Mouse (Mus musculus): ENCODE data around the gene Tmem189. TPM values are rescaled to one million over a fixed set of nuclear protein-coding genes. Genes with fewer than 3 reads are reported as not detected.

Gene Tmem189
- total RNA-seq, 1 experiment from 2014 or later: 22.6 TPM

GRCm38 (mm10) chr2:167708373-167708772, 18.8 kb upstream of the Tmem189 start:
- ATAC-seq (replicated peaks in 1 of 2; ENCODE audit: insufficient read depth in 1 of 2, low FRiP score in 2 of 2, low TSS enrichment in 1 of 2, low read depth in 1 of 2, poor library complexity in 2 of 2, severe bottlenecking in 2 of 2): no peak

GRCm38 (mm10) chr2:167706183-167706939, 16.7 kb upstream of the Tmem189 start:
- ATAC-seq (replicated peaks in 1 of 2; ENCODE audit: insufficient read depth in 1 of 2, low FRiP score in 2 of 2, low TSS enrichment in 1 of 2, low read depth in 1 of 2, poor library complexity in 2 of 2, severe bottlenecking in 2 of 2): no peak

GRCm38 (mm10) chr2:167704409-167704808, 14.8 kb upstream of the Tmem189 start:
- ATAC-seq (replicated peaks in 1 of 2; ENCODE audit: insufficient read depth in 1 of 2, low FRiP score in 2 of 2, low TSS enrichment in 1 of 2, low read depth in 1 of 2, poor library complexity in 2 of 2, severe bottlenecking in 2 of 2): no peak

GRCm38 (mm10) chr2:167702126-167702525, 12.5 kb upstream of the Tmem189 start:
- no peak for ATAC-seq (replicated peaks in 1 of 2; ENCODE audit: insufficient read depth in 1 of 2, low FRiP score in 2 of 2, low TSS enrichment in 1 of 2, low read depth in 1 of 2, poor library complexity in 2 of 2, severe bottlenecking in 2 of 2)

- ATAC-seq (replicated peaks in 1 of 2; ENCODE audit: insufficient read depth in 1 of 2, low FRiP score in 2 of 2, low TSS enrichment in 1 of 2, low read depth in 1 of 2, poor library complexity in 2 of 2, severe bottlenecking in 2 of 2): 0 out of 4 replicates have a peak, but pooled peaks have one; percentile 24 to 29
These were observed 11.8 kb upstream of the Tmem189 start for GRCm38 (mm10) chr2:167701472-167701871.

- no peak for ATAC-seq (replicated peaks in 1 of 2; ENCODE audit: insufficient read depth in 1 of 2, low FRiP score in 2 of 2, low TSS enrichment in 1 of 2, low read depth in 1 of 2, poor library complexity in 2 of 2, severe bottlenecking in 2 of 2)
These were observed 10.4 kb upstream of the Tmem189 start for GRCm38 (mm10) chr2:167700018-167700417.

- peak; percentile 91 to 94 for ATAC-seq (replicated peaks in 1 of 2; ENCODE audit: insufficient read depth in 1 of 2, low FRiP score in 2 of 2, low TSS enrichment in 1 of 2, low read depth in 1 of 2, poor library complexity in 2 of 2, severe bottlenecking in 2 of 2)
These were observed 8.3 kb upstream of the Tmem189 start for GRCm38 (mm10) chr2:167697902-167698301.

- no peak for ATAC-seq (replicated peaks in 1 of 2; ENCODE audit: insufficient read depth in 1 of 2, low FRiP score in 2 of 2, low TSS enrichment in 1 of 2, low read depth in 1 of 2, poor library complexity in 2 of 2, severe bottlenecking in 2 of 2)
These were observed 6.5 kb upstream of the Tmem189 start for GRCm38 (mm10) chr2:167696143-167696542.

GRCm38 (mm10) chr2:167695491-167695890, 5.9 kb upstream of the Tmem189 start:
- ATAC-seq (replicated peaks in 1 of 2; ENCODE audit: insufficient read depth in 1 of 2, low FRiP score in 2 of 2, low TSS enrichment in 1 of 2, low read depth in 1 of 2, poor library complexity in 2 of 2, severe bottlenecking in 2 of 2): no peak

- ATAC-seq (replicated peaks in 1 of 2; ENCODE audit: insufficient read depth in 1 of 2, low FRiP score in 2 of 2, low TSS enrichment in 1 of 2, low read depth in 1 of 2, poor library complexity in 2 of 2, severe bottlenecking in 2 of 2): no peak
These were observed 5.3 kb upstream of the Tmem189 start for GRCm38 (mm10) chr2:167694963-167695362.

GRCm38 (mm10) chr2:167694244-167694643, 4.6 kb upstream of the Tmem189 start:
- ATAC-seq (replicated peaks in 1 of 2; ENCODE audit: insufficient read depth in 1 of 2, low FRiP score in 2 of 2, low TSS enrichment in 1 of 2, low read depth in 1 of 2, poor library complexity in 2 of 2, severe bottlenecking in 2 of 2): no peak

GRCm38 (mm10) chr2:167693540-167693939, 3.9 kb upstream of the Tmem189 start:
- no peak for ATAC-seq (replicated peaks in 1 of 2; ENCODE audit: insufficient read depth in 1 of 2, low FRiP score in 2 of 2, low TSS enrichment in 1 of 2, low read depth in 1 of 2, poor library complexity in 2 of 2, severe bottlenecking in 2 of 2)

- ATAC-seq (replicated peaks in 1 of 2; ENCODE audit: insufficient read depth in 1 of 2, low FRiP score in 2 of 2, low TSS enrichment in 1 of 2, low read depth in 1 of 2, poor library complexity in 2 of 2, severe bottlenecking in 2 of 2): no peak
These were observed 3.2 kb upstream of the Tmem189 start for GRCm38 (mm10) chr2:167692831-167693230.

- no peak for ATAC-seq (replicated peaks in 1 of 2; ENCODE audit: insufficient read depth in 1 of 2, low FRiP score in 2 of 2, low TSS enrichment in 1 of 2, low read depth in 1 of 2, poor library complexity in 2 of 2, severe bottlenecking in 2 of 2)
These were observed 2.4 kb upstream of the Tmem189 start for GRCm38 (mm10) chr2:167691871-167692661.

- ATAC-seq (replicated peaks in 1 of 2; ENCODE audit: insufficient read depth in 1 of 2, low FRiP score in 2 of 2, low TSS enrichment in 1 of 2, low read depth in 1 of 2, poor library complexity in 2 of 2, severe bottlenecking in 2 of 2): no peak
These were observed 1.8 kb upstream of the Tmem189 start for GRCm38 (mm10) chr2:167691410-167691809.

- no peak for ATAC-seq (replicated peaks in 1 of 2; ENCODE audit: insufficient read depth in 1 of 2, low FRiP score in 2 of 2, low TSS enrichment in 1 of 2, low read depth in 1 of 2, poor library complexity in 2 of 2, severe bottlenecking in 2 of 2)
These were observed 1.3 kb upstream of the Tmem189 start for GRCm38 (mm10) chr2:167690962-167691311.

GRCm38 (mm10) chr2:167690219-167690961, 768 bp upstream of the Tmem189 start:
- ATAC-seq (replicated peaks in 1 of 2; ENCODE audit: insufficient read depth in 1 of 2, low FRiP score in 2 of 2, low TSS enrichment in 1 of 2, low read depth in 1 of 2, poor library complexity in 2 of 2, severe bottlenecking in 2 of 2): no peak

Data from hematopoietic stem cell, adult 5-6 weeks (primary cell).